Mouse (Mus musculus): ENCODE results near the gene Crls1. TPM values are rescaled to one million over a fixed set of nuclear protein-coding genes. Genes with fewer than 3 reads are reported as not detected.

The Crls1 gene
- polyA plus RNA-seq, 2 experiments from 2014 or later = 3.4 to 5.4 TPM

DNA sequence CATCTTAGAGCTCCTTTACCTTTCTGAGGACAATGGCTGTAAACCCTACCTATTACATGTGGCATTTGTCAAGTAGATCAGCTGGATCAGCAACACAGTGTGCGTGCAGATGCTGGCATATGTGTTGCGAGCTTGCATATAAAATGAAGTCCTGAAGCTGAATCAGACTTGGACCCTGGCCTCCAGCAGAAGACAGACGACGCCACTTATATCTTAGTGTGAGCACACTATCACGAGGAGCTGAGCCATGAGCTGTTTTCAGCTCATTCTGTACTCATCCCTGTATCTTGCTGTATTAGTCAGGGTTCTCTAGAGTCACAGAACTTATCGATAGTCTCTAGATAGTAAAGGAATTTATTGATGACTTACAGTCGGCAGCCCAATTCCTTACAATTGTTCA lies 38.8 kb downstream of the Crls1 start:
- ATAC-seq = no peak

DNA sequence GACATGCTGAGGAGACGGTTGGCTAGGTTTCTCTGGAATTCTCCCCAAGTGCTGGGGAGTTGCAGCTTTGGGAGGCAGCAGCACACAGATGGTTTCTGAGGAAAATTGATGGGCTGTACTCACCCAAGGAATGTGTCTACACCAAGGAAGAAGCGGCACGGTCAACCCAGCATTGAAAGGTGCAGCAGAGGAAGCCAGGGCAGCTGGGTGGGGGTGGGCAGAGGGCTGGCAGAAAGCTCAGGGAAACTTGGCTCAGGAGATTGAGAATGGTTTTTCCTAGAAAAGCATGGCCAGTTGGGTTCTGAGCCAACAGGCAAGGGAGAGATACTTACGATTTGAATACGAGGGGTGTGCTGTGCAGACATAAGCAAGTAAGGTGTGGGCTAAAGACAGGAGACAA lies 47.4 kb downstream of the Crls1 start:
- ATAC-seq = no peak

DNA sequence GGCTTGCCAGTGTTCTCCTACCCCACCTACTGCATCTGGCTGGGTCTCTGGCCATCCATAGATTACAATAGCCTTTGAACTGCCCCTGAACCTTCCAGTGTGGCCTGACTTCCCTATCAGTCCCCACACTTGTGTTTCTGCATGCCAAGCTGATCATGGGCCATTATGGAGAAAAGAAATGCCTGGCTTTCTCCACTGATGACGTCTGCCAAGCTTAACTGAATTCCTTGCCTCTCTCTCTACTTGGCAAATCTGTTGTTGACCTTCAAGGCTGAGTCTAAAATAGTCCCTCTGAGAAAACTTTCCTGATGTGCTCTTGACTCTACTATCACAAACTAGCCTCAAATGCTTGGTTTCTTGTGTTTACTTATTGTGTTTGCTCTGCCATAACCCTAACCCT lies 51.7 kb downstream of the Crls1 start:
- no peak for ATAC-seq

DNA sequence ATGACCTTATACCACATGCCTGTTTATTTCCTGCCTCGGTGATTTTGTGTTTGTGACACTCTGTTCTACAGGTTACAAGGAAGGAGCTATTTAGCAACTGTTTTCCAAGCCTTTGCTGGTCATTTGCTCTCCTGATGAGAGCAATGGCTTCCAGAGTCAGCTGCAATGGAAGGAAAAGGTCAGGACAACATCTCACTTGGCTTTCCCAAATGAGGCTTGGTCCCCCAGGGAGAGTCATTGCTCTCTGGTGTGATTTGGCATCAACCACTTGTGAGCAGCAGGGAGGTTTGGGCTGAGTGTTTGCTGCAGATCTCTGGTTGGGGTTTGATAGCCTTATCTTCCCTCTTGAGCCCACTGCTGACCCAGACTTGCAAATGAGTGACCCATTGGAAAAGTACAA lies 54.1 kb downstream of the Crls1 start:
- ATAC-seq = no peak

DNA sequence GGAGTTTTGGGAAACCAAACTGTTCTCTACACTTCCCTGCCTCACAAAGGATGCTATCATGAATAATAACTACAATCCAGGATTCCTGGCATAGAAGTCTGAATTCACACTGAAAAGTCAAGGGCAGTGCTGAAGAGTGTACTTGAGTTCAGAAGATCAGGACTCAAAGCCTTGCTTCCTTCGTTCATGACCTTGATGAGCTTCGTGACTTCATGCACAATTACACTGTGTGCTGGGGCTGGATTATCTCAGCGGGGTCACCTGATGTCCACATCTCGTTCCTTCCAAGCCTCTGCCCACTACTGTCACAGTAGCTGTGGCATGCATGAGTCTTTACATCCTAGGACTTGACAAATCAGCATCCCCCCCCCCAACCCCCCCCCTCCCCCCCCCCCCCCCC lies 55.2 kb downstream of the Crls1 start:
- no peak for ATAC-seq

DNA sequence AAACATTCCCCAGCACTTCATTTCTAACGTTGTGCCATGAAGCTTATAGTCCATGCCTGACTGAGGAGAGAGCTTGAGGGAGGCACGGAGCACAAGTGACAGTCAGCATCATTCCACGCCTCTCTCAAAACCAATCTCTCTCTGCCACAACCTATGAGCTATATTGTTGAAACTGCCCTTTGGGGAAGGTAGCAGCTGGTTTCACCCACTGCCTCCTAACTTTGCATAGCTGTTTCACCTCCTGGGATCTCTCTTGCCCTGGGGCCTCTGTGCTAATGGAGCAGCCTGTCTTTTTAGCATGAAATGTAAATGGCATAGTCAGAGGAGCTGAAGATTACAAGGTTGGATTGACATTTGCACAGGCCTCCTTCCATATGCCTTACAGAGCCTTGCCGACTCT lies 55.6 kb downstream of the Crls1 start:
- ATAC-seq = no peak

DNA sequence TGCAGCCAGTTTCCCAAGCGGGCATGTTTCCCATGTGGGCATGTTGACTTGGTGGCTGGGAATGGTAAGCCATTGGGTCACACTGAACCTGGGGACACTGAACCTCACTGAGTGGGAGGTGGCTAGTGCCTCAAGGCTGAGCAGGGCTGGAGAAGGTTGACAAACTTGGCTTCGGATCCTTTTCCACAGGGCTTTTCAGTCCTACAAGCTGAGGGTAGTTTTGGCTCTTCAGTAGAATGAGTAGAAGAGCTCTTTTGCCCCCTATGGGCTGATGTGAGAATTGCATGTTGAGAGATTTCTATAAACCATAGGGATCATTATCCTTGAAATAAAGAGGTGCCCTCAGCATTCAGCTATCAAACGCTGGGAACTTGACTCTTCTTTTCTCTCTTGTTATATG lies 57.0 kb downstream of the Crls1 start:
- ATAC-seq = peak; percentile 85

DNA sequence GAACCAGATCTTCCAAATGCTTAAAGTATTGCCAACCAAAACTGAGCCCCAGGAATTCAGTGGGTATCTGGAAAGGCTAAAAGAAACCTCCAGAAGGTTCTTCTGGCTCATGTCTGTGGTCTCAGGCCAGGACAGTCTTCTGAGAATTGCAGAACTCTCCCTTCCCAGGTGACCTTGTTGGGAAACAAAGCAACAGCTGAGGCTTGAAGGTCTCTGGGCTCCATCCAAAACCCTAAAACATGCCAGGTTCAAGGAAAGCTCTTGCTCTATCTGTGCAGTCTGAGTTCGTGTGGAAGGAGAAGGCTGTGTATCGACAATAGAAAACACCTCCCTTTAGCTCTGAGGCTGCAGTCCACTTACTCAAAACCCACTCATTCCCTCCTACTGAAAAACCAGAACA lies 58.5 kb downstream of the Crls1 start:
- no peak for ATAC-seq

DNA sequence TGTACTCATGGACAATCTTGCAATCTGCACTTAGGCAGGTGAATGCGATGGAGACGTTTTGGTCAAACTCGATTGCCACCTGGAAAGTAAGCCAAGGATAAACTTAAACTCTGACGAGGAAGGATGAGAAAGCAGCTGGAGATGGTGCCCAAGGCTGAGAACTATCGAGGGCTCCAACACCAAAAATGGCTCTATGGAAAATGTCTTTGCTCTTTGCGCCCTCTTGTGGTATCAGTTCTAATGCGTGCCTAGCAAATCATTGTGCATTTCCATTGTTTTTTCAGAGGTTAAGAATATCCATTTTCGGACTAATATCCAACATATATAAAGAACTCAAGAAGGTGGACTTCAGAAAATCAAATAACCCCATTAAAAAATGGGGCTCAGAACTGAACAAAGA lies 60.3 kb downstream of the Crls1 start:
- ATAC-seq = no peak

DNA sequence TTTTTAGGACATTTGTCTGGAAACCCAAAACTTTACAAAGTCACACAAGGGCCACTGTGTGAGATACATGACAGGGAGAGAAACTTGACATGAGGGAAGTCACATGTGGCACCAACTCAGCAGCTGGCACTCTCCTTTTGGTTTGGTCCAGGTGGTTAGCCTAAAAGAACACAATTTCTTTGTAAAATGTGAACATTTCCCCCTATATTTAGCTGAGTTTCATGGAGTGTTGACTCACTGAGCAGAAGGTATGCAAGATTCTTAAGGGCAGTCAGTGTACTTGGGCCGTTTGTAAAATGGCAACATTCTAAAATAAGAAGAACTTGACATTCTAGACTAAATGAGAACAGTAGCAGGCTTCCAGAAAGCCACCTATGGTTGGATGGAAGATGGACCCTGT lies 68.3 kb downstream of the Crls1 start:
- no peak for ATAC-seq

Other genes with a start within 250 kb of the Crls1 start
- gene Shld1, start 159.7 kb upstream of the Crls1 start, polyA plus RNA-seq (2017; shearing (Covaris generic)) = 10 to 100 TPM; 36.6 to 38.3 TPM
- under 1 TPM in 1 of 2 experiments, not detected in 1; 0.27 TPM for gene Chgb, start 65.4 kb upstream of the Crls1 start, polyA plus RNA-seq (2017; shearing (Covaris generic))
- gene Trmt6, start 30.6 kb upstream of the Crls1 start, polyA plus RNA-seq (2017; shearing (Covaris generic)) = 10 to 100 TPM; 55.2 to 62.0 TPM
- gene Mcm8, start 30.5 kb upstream of the Crls1 start, polyA plus RNA-seq (2017; shearing (Covaris generic)) = 1 to 10 TPM; 1.6 to 2.4 TPM
- gene Lrrn4, start 34.2 kb downstream of the Crls1 start, polyA plus RNA-seq (2017; shearing (Covaris generic)) = 1 to 10 TPM in 1 of 2 experiments, under 1 TPM in 1; 0.51 to 1.0 TPM
- under 1 TPM in 1 of 2 experiments, not detected in 1; 0.22 TPM for gene Fermt1, start 99.2 kb downstream of the Crls1 start, polyA plus RNA-seq (2017; shearing (Covaris generic))